Mouse (Mus musculus) E14TG2a.4 (cell line): Measurements from ENCODE around the gene Mcm6.

ENCODE experiments used
- CTCF ChIP-seq: conservative IDR thresholded peaks from 2 replicates; pipeline ENCODE4 v1.5.1; 2014; ENCODE audit warnings: low read length
- NANOG ChIP-seq: IDR thresholded peaks from 2 replicates; pipeline ENCODE4 v1.6.1; 2014; ENCODE audit warnings: borderline replicate concordance, low read length, mixed read lengths
- POU5F1 ChIP-seq: IDR thresholded peaks from 2 replicates; pipeline ENCODE4 v1.6.1; 2014; ENCODE audit warnings: low read length, borderline replicate concordance

DNA sequence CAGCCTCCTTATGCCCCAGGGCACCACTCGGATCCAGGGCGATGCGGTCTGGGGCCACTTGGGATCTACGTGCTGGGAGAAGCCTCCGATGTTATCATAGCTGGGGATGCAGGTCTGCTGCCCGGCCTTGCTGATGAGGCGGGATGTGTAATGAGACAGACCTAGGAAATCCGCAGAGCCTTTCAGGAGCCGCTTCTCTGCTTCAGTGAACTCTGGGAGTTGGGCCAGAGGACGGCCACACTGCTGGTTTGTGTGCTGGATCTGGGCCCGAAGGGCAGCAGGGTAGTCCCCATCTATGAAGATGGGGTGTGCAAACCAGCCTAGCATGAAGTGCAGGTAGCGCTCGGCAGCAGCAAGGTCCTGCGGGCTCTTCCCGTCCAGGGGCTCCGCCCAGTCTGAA lies 55.6 kb downstream of the Mcm6 start:
- no peak for TF ChIP-seq CTCF
- no peak for TF ChIP-seq POU5F1
- TF ChIP-seq NANOG = no peak
